Mouse (Mus musculus) kidney, postnatal 0 days (tissue): ENCODE measurements at regions not wholly inside any gene's neighbourhood (a gene's known extent, or its start where the extent isn't known, plus 50 kb on each side); places are given as distances from the start of the nearest gene placed in this dataset.

Experiments
- ATAC-seq: fragments of 200-750 bp; cut with Nextera tagmentation; replicated peaks from 2 replicates; pipeline ENCODE4 v1.8.0; 2017; ENCODE audit warnings: low read depth, moderate number of reproducible peaks, moderate TSS enrichment, moderate library complexity; ENCODE audit not compliant: low FRiP score
- DNase-seq: peaks from one replicate; pipeline ENCODE4 v3.0.0-alpha.2; 2016; ENCODE audit warnings: low spot score
- H3K27ac ChIP-seq: fragments of 300-500 bp; sonication (generic); 2 replicates; pipeline ENCODE4 v1.5.1; 2014; ENCODE audit warnings: mild to moderate bottlenecking
- H3K27me3 ChIP-seq: fragments of 300-500 bp; sonication (generic); 2 replicates; pipeline ENCODE4 v1.6.1; 2014; ENCODE audit warnings: low read length, mixed read lengths; ENCODE audit not compliant: insufficient read depth
- H3K36me3 ChIP-seq: fragments of 300-500 bp; sonication (generic); 2 replicates; pipeline ENCODE4 v1.6.1; 2014; ENCODE audit warnings: low read length, mixed read lengths; ENCODE audit not compliant: insufficient read depth
- H3K4me1 ChIP-seq: fragments of 300-500 bp; sonication (generic); replicated peaks from 2 replicates; pipeline ENCODE4 v1.6.1; 2014; ENCODE audit warnings: antibody characterized with exemption, low read length, mixed read lengths; ENCODE audit not compliant: insufficient read depth
- H3K4me2 ChIP-seq: fragments of 300-500 bp; sonication (generic); 2 replicates; pipeline ENCODE4 v1.6.1; 2014; ENCODE audit warnings: mild to moderate bottlenecking, low read length, moderate library complexity, mixed read lengths
- H3K4me3 ChIP-seq: fragments of 300-500 bp; sonication (generic); replicated peaks from 2 replicates; pipeline ENCODE4 v1.5.1; 2014; ENCODE audit warnings: low read depth, low read length
- H3K9ac ChIP-seq: fragments of 300-500 bp; sonication (generic); 2 replicates; pipeline ENCODE4 v1.6.1; 2014; ENCODE audit warnings: low read depth, low read length
- H3K9me3 ChIP-seq: fragments of 300-500 bp; sonication (generic); replicated peaks from 2 replicates; pipeline ENCODE4 v1.6.1; 2016; ENCODE audit warnings: low read length, inconsistent platforms, mixed read lengths
- CTCF ChIP-seq: IDR thresholded peaks from 2 replicates; pipeline ENCODE4 v1.5.1; 2016; ENCODE audit warnings: antibody characterized with exemption, low read depth, mild to moderate bottlenecking, moderate library complexity
- WGBS: fragments of 180-500 bp; shearing (Covaris S2); extraction: QIAGEN DNeasy Blood & Tissue Kit; methylation state at CpG from one replicate; pipeline ENCODE4 v1.1.7; 2014; 5-methylcytosine and 5-hydroxymethylcytosine counted together

DNA sequence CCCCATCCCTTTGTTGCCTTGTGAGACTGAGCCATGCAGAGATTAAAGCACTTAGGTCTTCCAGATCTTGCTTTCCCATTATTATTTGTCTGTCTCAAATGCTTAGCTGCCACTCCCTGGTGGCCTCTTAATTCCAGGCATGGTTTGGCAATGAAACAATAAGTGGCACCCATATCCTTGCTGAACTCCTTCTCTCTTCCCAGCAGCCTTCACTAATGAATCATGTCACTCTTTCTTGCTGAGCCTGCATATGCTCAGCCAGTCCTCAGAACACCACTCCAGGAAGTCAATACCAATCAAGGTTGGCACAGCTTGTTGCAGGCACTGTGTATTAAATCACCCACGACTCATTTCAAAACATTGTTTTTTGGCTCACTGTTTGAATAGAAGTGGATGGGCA lies 118.6 kb downstream of the Atxn7l3b start:
- no peak for DNase-seq
- no peak for ATAC-seq

DNA sequence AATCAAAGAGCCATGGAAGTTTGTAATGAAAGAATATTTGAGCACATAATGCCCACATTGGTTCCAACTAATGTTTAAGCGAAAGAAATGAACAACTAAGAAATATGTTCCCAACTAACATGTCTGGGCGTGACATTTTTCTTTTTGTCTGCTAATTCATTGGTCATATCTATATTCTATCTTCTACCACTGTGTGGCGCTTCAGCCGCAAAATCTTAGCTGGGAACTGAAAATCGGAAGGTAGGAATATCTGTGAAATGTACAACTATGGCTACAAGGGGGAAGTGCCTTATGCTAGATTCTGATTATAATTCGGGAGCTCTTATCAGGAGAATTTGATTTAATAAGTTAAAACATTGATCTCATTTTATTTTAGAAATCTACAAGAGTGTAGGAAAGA lies 125.2 kb downstream of the Atxn7l3b start:
- no peak overlapping the region for H3K27ac ChIP-seq
- no peaks in the 10 kb centered on the region for H3K36me3 ChIP-seq
- no peaks in the 10 kb centered on the region for H3K4me1 ChIP-seq
- no peak overlapping the region for H3K4me3 ChIP-seq
- ATAC-seq: no peak
- H3K9me3 ChIP-seq: no peaks in the 10 kb centered on the region
- H3K4me2 ChIP-seq: no peak overlapping the region
- H3K9ac ChIP-seq: no peak overlapping the region
- WGBS: 38% methylated on average over 6 of the region's 6 CpGs
- no peaks in the 10 kb centered on the region for H3K27me3 ChIP-seq
- peak; percentile 66 for TF ChIP-seq CTCF
- peak; percentile 39 for DNase-seq

More for the DNA sequence above, 118.6 kb downstream of the Atxn7l3b start:
- no peak overlapping the region for H3K27ac ChIP-seq
- no peak overlapping the region for H3K9ac ChIP-seq
- no peaks in the 10 kb centered on the region for H3K9me3 ChIP-seq
- no peak overlapping the region for H3K4me2 ChIP-seq
- no peaks in the 10 kb centered on the region for H3K36me3 ChIP-seq
- no peaks in the 10 kb centered on the region for H3K4me1 ChIP-seq
- no peak overlapping the region for H3K4me3 ChIP-seq
- 53% methylated on average over 1 of the region's 1 CpGs for WGBS
- H3K27me3 ChIP-seq: no peaks in the 10 kb centered on the region
- TF ChIP-seq CTCF: no peak

DNA sequence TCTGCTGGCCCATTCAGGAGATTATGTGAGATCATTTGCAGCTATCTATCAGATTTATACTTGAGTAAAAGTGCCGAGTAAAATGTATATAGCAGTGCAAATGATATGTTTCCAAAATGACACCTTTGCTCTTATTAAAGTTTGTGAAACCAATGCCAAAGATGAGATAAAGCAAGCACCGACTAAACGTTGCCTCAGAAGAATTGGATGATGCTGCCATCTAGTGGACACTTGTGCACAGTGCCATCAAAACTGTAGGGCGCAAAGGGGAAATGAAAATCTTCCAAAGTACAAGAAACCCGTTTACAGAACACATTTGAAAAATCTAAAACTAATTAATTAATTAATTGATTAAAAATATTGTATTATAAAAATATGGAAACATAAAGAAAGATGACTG lies 127.2 kb downstream of the Atxn7l3b start:
- Histone ChIP-seq H3K9me3 (no peaks in the 10 kb centered on the region), H3K9ac (no peak overlapping the region), H3K27ac (no peak overlapping the region), H3K4me2 (no peak overlapping the region), H3K36me3 (no peaks in the 10 kb centered on the region), H3K27me3 (no peaks in the 10 kb centered on the region), H3K4me1 (no peaks in the 10 kb centered on the region), H3K4me3 (no peak overlapping the region)
- peak; percentile 71 for DNase-seq
- peak; percentile 90 for TF ChIP-seq CTCF
- ATAC-seq: no peak; the same call in 1 of the 2 replicates
- WGBS: 6% methylated on average over 5 of the region's 5 CpGs

DNA sequence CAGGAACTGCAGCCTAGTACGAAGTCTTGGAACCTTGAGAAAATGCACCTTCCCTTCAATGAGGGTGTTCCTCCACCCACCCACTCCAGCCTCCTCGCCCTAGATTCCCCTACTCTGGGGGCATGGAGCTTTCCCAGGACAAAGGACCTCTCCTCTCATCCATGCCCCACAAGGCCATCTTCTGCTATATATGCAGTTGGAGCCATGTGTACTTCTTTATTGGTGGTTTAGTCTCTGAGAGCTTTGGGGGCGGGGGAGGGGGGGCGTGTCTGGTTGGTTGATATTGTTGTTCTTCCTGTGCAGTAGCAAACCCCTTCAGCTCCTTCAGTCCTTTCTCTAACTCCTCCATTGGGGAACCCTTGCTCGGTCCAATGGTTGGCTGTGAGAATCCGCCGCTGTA lies 130.2 kb downstream of the Atxn7l3b start:
- Histone ChIP-seq H3K4me1 (no peaks in the 10 kb centered on the region), H3K27ac (no peak overlapping the region), H3K9ac (no peak overlapping the region), H3K4me3 (no peak overlapping the region), H3K27me3 (no peaks in the 10 kb centered on the region), H3K9me3 (no peaks in the 10 kb centered on the region), H3K4me2 (no peak overlapping the region), H3K36me3 (no peaks in the 10 kb centered on the region)
- TF ChIP-seq CTCF: no peak
- ATAC-seq: no peak
- DNase-seq: no peak
- WGBS: 80% methylated on average over 7 of the region's 7 CpGs

- no peaks in the 10 kb centered on the region for H3K4me1 ChIP-seq
- 34% methylated on average over 4 of the region's 4 CpGs for WGBS
- ATAC-seq: no peak
These were observed 130.7 kb downstream of the Atxn7l3b start for GRCm38 (mm10) chr10:112798090-112798489.

DNA sequence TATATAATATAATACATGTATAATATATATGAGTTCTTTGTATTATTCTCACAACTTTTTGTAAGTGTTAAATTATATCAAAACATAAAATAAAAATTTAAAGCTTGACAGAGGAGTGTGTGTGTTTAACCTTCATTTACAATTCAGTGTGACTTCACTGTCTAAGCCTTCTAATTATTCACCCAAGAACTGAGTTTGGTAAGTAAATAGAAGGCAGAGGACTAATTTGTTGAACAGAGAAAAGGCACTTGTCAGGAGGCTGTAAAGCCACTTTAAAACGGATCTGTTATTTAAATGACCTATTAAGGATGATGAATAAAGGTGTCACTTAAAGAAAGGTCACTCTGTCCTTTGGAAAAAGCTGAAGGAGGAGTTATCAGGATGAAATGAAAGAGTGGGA lies 132.9 kb downstream of the Atxn7l3b start:
- Histone ChIP-seq H3K4me2 (no peak overlapping the region), H3K9me3 (no peaks in the 10 kb centered on the region), H3K4me3 (no peak overlapping the region), H3K27ac (no peak overlapping the region), H3K4me1 (no peaks in the 10 kb centered on the region), H3K36me3 (no peaks in the 10 kb centered on the region), H3K9ac (no peak overlapping the region), H3K27me3 (no peaks in the 10 kb centered on the region)
- DNase-seq (no peak), ATAC-seq (no peak)
- 6% methylated on average over 1 of the region's 1 CpGs for WGBS
- no peak for TF ChIP-seq CTCF

More at GRCm38 (mm10) chr10:112798090-112798489, 130.7 kb downstream of the Atxn7l3b start:
- no peaks in the 10 kb centered on the region for H3K36me3 ChIP-seq
- DNase-seq: no peak
- no peak overlapping the region for H3K4me2 ChIP-seq
- no peaks in the 10 kb centered on the region for H3K27me3 ChIP-seq
- H3K27ac ChIP-seq: no peak overlapping the region
- H3K4me3 ChIP-seq: no peak overlapping the region
- TF ChIP-seq CTCF: no peak
- H3K9me3 ChIP-seq: no peaks in the 10 kb centered on the region
- H3K9ac ChIP-seq: no peak overlapping the region

DNA sequence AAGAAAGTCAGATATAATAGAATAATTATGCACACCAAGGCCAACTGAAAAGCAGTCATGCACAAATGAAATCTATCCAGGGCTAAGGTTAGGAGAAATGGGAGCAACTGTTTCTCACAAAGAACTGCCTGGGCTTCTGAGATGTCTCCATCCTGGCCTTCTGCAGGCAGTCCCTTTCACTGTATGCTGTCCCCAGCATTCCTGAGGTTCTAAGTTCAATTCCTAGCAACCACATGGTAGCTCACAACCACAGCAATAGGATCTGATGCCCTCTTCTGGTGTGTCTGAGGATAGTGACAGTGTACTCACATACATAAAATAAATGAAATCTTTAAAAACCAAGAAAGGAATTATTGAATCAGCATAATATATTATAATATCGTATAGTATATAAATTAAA lies 133.3 kb downstream of the Atxn7l3b start:
- H3K9ac ChIP-seq: no peak overlapping the region
- H3K4me2 ChIP-seq: no peak overlapping the region
- no peaks in the 10 kb centered on the region for H3K27me3 ChIP-seq
- TF ChIP-seq CTCF: no peak
- no peaks in the 10 kb centered on the region for H3K36me3 ChIP-seq
- 86% methylated on average over 1 of the region's 1 CpGs for WGBS
- DNase-seq (no peak), ATAC-seq (no peak)
- H3K27ac ChIP-seq: no peak overlapping the region
- no peaks in the 10 kb centered on the region for H3K9me3 ChIP-seq
- H3K4me1 ChIP-seq: no peaks in the 10 kb centered on the region
- no peak overlapping the region for H3K4me3 ChIP-seq
